Mouse (Mus musculus) limb, embryonic 10.5 days (tissue): ENCODE measurements around the gene Srsf1. TPM values are rescaled to one million over a fixed set of nuclear protein-coding genes. Genes with fewer than 3 reads are reported as not detected.
"Not testable (repeated sequence)": the region's sequence is repeated elsewhere in the genome, so short reads cannot be mapped to it uniquely, and the experiment has no call there.

Source experiments
- DNase-seq: peaks from one replicate; pipeline ENCODE4 v3.0.0-alpha.2; 2017; ENCODE audit warnings: low spot score
- H3K27ac ChIP-seq: fragments of 300-500 bp; sonication (generic); 2 replicates; pipeline ENCODE4 v1.5.1; 2016; ENCODE audit warnings: mild to moderate bottlenecking
- H3K27me3 ChIP-seq: fragments of 300-500 bp; sonication (generic); 2 replicates; pipeline ENCODE4 v1.6.1; 2016; ENCODE audit warnings: low read depth, mild to moderate bottlenecking; ENCODE audit not compliant: poor library complexity, severe bottlenecking
- H3K36me3 ChIP-seq: fragments of 300-500 bp; sonication (generic); 2 replicates; pipeline ENCODE4 v1.6.1; 2016; ENCODE audit warnings: mild to moderate bottlenecking, moderate library complexity
- H3K4me1 ChIP-seq: fragments of 300-500 bp; sonication (generic); 2 replicates; pipeline ENCODE4 v1.6.1; 2016
- H3K4me3 ChIP-seq: fragments of 300-500 bp; sonication (generic); 2 replicates; pipeline ENCODE4 v1.5.1; 2016; ENCODE audit warnings: mild to moderate bottlenecking, moderate library complexity
- H3K9me3 ChIP-seq: fragments of 300-500 bp; sonication (generic); replicated peaks from 2 replicates; pipeline ENCODE4 v1.6.1; 2016; ENCODE audit warnings: mild to moderate bottlenecking
- WGBS: fragments of 180-500 bp; shearing (Covaris S2); methylation state at CpG from one replicate; pipeline ENCODE4 v1.1.7; 2016; 5-methylcytosine and 5-hydroxymethylcytosine counted together
- polyA plus RNA-seq: library from polyadenylated mRNA; unstranded; fragments of >200 nt; fragmentation: Nextera tagmentation; extraction: Ambion mirVana; gene quantifications from 2 replicates; pipeline ENCODE4 v1.2.1, GENCODE M21; 2016

The Srsf1 gene
- polyA plus RNA-seq, 1 experiment from 2014 or later = 415 TPM

GRCm38 (mm10) chr11:88023933-88024332 lies 23.2 kb upstream of the Srsf1 start:
- no peak overlapping the region for H3K4me3 ChIP-seq
- H3K4me1 ChIP-seq = no peaks in the 10 kb centered on the region
- no peaks in the 10 kb centered on the region for H3K9me3 ChIP-seq
- H3K36me3 ChIP-seq = no peaks in the 10 kb centered on the region
- no peaks in the 10 kb centered on the region for H3K27me3 ChIP-seq
- 92% methylated on average over 2 of the region's 2 CpGs for WGBS
- H3K27ac ChIP-seq = no peak overlapping the region
- no peak for DNase-seq

DNA sequence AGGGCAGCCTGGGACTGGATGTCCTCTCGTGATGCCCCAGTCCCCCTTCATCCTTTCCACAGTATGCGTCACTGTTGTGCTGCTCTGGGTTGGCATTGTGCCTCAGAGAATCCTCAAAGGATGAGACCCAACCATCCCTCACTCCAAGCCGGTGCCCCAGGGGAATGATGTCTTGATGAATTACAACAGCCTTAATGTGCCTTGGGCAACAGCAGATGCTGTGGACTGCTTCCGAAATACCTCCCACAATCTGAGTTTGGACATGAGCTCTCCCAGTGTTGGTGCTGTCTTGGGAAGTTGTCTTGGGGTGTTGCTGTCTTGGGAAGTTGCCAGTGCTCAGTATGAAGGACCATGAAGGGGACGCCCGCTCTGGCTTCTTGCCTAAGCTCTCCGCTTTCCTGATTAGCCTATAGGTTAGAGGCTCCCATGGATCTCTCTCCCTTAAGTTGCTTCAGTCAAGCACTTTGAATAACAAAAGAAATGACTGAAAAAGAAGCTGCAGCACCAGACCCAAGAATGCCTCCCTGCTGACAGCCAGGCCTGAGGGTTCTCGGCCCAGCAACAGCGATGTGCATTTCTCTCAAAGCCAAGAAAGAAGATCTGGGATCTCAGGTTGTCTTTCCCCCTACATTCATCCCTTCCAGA lies 19.7 kb upstream of the Srsf1 start:
- no peak overlapping the region for H3K27ac ChIP-seq
- H3K4me1 ChIP-seq = no peaks in the 10 kb centered on the region
- 73% methylated on average over 9 of the region's 9 CpGs for WGBS
- no peaks in the 10 kb centered on the region for H3K9me3 ChIP-seq
- H3K27me3 ChIP-seq = no peaks in the 10 kb centered on the region
- no peak for DNase-seq
- H3K4me3 ChIP-seq = no peak overlapping the region
- no peaks in the 10 kb centered on the region for H3K36me3 ChIP-seq

DNA sequence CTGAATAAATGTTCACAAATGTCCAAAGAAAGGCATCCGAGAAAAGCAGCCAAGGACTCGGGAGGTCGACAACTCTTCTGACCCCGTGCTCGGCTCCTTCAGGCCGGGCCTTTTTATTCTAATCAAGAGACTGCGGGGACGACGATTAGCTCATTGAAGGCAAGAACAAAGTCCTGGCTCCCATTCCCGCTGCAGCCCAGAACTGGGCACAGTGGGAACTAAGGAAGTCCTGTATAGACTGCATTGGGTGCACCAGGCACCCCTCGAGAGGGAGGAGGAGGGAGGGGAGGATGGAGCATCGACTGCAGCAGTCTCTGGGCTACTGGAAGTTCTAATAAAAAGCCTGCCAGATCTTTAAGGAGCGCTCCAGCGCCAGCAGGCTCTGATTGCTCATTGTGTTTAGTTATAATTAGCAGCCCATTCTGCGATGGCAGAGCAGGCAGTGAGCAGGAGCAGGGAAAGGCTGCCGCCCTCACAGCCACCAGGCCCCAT lies 18.9 kb upstream of the Srsf1 start:
- Histone ChIP-seq H3K27ac (no peak overlapping the region), H3K36me3 (no peaks in the 10 kb centered on the region), H3K9me3 (no peaks in the 10 kb centered on the region), H3K4me3 (no peak overlapping the region), H3K27me3 (no peaks in the 10 kb centered on the region), H3K4me1 (no peaks in the 10 kb centered on the region)
- no peak for DNase-seq
- 23% methylated on average over 16 of the region's 16 CpGs for WGBS

DNA sequence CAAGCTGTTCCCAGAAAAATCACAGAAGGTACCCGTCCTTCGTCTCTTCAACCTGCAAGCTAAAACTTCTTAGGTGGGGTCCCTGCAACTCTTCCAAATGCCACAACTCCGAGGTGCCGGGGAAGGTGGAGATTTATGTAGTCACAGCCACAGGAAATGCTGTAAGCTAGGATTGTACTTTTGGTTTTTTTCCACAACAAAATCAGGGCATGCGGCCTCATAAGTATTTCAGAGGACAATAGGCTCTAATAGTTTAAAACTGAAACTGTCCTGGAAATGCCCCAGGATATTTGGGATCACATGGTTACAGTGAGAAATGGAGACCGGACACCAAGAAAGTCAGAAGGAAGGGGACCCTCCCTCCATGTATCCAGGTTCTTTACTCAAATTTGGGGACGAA lies 17.0 kb upstream of the Srsf1 start:
- Histone ChIP-seq H3K27me3 (no peaks in the 10 kb centered on the region), H3K27ac (no peak overlapping the region), H3K4me1 (no peaks in the 10 kb centered on the region), H3K36me3 (no peaks in the 10 kb centered on the region), H3K4me3 (no peak overlapping the region), H3K9me3 (no peaks in the 10 kb centered on the region)
- DNase-seq = no peak
- 89% methylated on average over 7 of the region's 7 CpGs for WGBS

DNA sequence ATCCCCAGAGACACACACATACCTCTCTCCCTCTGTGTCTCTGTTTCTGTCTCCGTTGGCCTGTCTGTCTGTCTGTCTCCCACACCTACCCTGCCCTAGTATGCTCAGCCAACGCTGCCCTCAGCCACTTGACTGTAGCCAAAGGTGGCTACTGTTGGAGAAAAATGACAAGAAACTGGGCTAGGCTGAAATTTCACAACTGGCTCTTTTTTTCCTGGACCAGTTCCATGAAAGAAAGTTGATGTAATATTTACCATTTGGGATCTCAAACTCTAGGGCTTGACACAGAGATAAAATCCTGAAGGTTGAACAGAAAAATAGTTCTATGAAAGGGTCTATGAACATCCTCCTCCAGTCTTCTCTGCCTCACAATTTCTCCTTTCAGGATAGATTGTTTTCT lies 16.3 kb upstream of the Srsf1 start:
- no peaks in the 10 kb centered on the region for H3K36me3 ChIP-seq
- WGBS = 88% methylated on average over 2 of the region's 2 CpGs
- H3K4me1 ChIP-seq = no peaks in the 10 kb centered on the region
- H3K27ac ChIP-seq = no peak overlapping the region
- H3K27me3 ChIP-seq = no peaks in the 10 kb centered on the region
- H3K4me3 ChIP-seq = no peak overlapping the region
- H3K9me3 ChIP-seq = no peaks in the 10 kb centered on the region
- DNase-seq = no peak

- Histone ChIP-seq H3K9me3 (no peaks in the 10 kb centered on the region), H3K4me3 (no peak overlapping the region), H3K27ac (no peak overlapping the region), H3K36me3 (no peaks in the 10 kb centered on the region), H3K4me1 (no peaks in the 10 kb centered on the region), H3K27me3 (no peaks in the 10 kb centered on the region)
- WGBS = 84% methylated on average over 5 of the region's 5 CpGs
- no peak for DNase-seq
These were observed 15.4 kb upstream of the Srsf1 start for GRCm38 (mm10) chr11:88031753-88032152.

DNA sequence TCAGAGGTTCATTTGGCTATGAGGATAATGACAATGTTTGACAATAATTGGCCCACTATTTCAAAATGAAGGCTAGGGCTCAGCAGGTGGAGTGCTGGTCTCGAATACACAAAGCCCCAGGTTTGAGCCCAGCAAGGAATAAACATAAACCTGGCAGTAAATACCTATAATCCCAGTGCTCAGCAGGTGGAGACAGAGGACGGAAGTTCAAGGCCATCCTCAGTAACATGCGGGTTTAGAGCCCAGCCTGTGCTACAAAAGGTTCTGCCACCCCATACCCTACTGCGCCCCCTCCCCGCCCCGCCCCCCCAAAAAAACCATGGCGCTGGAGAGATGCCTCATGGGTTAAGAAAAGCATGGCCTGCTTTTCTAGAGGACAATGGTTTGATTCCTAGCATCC lies 11.2 kb upstream of the Srsf1 start:
- Histone ChIP-seq H3K27ac (no peak overlapping the region), H3K36me3 (peaks cover 14% of the 10 kb centered on the region), H3K27me3 (no peaks in the 10 kb centered on the region), H3K9me3 (no peaks in the 10 kb centered on the region), H3K4me3 (no peak overlapping the region), H3K4me1 (no peaks in the 10 kb centered on the region)
- 66% methylated on average over 7 of the region's 7 CpGs for WGBS
- DNase-seq = no peak

- Histone ChIP-seq H3K4me1 (no peaks in the 10 kb centered on the region), H3K4me3 (no peak overlapping the region), H3K27ac (no peak overlapping the region), H3K9me3 (no peaks in the 10 kb centered on the region), H3K27me3 (no peaks in the 10 kb centered on the region), H3K36me3 (peaks cover 16% of the 10 kb centered on the region)
- DNase-seq = no peak
- WGBS = 92% methylated on average over 10 of the region's 10 CpGs
These were observed 10.4 kb upstream of the Srsf1 start for GRCm38 (mm10) chr11:88036761-88037251.

DNA sequence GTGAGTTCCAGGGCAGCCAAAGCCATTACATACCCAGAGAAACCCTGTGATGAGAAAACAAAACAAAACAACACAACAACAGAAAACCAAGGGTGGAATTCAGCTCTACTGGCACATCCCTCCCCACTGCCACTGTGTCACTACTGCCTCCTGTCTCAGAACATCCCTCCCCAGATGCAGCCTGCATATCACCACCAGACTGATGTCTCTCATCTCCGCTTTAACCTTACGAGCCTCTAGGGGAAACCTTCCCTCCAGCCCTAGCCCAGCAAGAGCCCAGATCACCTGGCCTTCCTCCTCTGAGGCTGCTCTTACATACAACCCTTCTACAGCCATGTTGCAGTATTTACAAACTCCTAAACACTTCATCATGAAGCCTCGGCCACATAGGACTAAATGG lies 9.8 kb upstream of the Srsf1 start:
- peaks cover 21% of the 10 kb centered on the region for H3K36me3 ChIP-seq
- DNase-seq = no peak
- no peaks in the 10 kb centered on the region for H3K9me3 ChIP-seq
- no peak overlapping the region for H3K4me3 ChIP-seq
- H3K27me3 ChIP-seq = no peaks in the 10 kb centered on the region
- no peaks in the 10 kb centered on the region for H3K4me1 ChIP-seq
- H3K27ac ChIP-seq = no peak overlapping the region
- 78% methylated on average over 3 of the region's 3 CpGs for WGBS

- H3K36me3 ChIP-seq = peaks cover 29% of the 10 kb centered on the region
- H3K27me3 ChIP-seq = no peaks in the 10 kb centered on the region
- no peaks in the 10 kb centered on the region for H3K4me1 ChIP-seq
- H3K9me3 ChIP-seq = no peaks in the 10 kb centered on the region
- WGBS = 97% methylated on average over 1 of the region's 1 CpGs
- no peak overlapping the region for H3K27ac ChIP-seq
- no peak overlapping the region for H3K4me3 ChIP-seq
- no peak for DNase-seq
These were observed 8.1 kb upstream of the Srsf1 start for GRCm38 (mm10) chr11:88039066-88039465.

- Histone ChIP-seq H3K4me3 (no peak overlapping the region), H3K27ac (no peak overlapping the region), H3K36me3 (peaks cover 36% of the 10 kb centered on the region), H3K27me3 (no peaks in the 10 kb centered on the region), H3K4me1 (peaks cover 11% of the 10 kb centered on the region), H3K9me3 (no peaks in the 10 kb centered on the region)
- DNase-seq = no peak
These were observed 2.9 kb upstream of the Srsf1 start for GRCm38 (mm10) chr11:88044314-88044713.

GRCm38 (mm10) chr11:88045159-88045558 lies 2.0 kb upstream of the Srsf1 start:
- H3K36me3 ChIP-seq = peaks cover 40% of the 10 kb centered on the region
- 97% methylated on average over 3 of the region's 3 CpGs for WGBS
- H3K27me3 ChIP-seq, H3K4me3 ChIP-seq, DNase-seq, H3K27ac ChIP-seq, H3K9me3 ChIP-seq: not testable (repeated sequence)
- peaks cover 19% of the 10 kb centered on the region for H3K4me1 ChIP-seq

GRCm38 (mm10) chr11:88045878-88046277 lies 1.3 kb upstream of the Srsf1 start:
- peak overlapping the region; percentile 100 for H3K4me3 ChIP-seq

More at GRCm38 (mm10) chr11:88045878-88046277, 1.3 kb upstream of the Srsf1 start:
- H3K27me3 ChIP-seq = no peaks in the 10 kb centered on the region
- peaks cover 42% of the 10 kb centered on the region for H3K36me3 ChIP-seq
- DNase-seq = no peak
- H3K4me1 ChIP-seq = peaks cover 26% of the 10 kb centered on the region
- H3K27ac ChIP-seq = no peak overlapping the region
- no peaks in the 10 kb centered on the region for H3K9me3 ChIP-seq
- 91% methylated on average over 4 of the region's 4 CpGs for WGBS
